Mouse (Mus musculus): ENCODE results near the gene Adam11. TPM values are rescaled to one million over a fixed set of nuclear protein-coding genes. Genes with fewer than 3 reads are reported as not detected.

Gene Adam11
- total RNA-seq, 2 experiments from 2014 or later, result 186 to 207 TPM

DNA sequence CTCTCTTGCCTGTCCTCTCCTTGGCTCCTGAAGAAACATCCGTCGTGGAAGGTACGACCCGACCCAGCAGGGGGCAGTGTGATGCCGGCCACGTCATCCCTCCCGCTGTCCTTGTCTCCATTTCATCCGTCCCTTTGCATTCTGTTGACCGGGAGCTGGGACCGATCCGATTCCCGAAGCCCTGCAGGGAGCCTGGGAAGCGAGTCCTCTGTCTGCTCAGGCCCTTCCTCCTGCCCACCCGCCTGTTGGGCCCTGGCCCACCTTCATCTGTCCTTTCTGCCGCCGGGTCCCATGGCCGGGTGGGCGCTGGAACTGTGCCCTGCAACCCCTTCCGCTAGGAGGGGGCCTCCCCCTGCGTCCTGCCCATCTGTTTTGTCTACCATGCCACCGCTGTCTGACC is 16.4 kb downstream of the Adam11 start:
- no peak for DNase-seq (ENCODE audit: low spot score in 2 of 2)

DNA sequence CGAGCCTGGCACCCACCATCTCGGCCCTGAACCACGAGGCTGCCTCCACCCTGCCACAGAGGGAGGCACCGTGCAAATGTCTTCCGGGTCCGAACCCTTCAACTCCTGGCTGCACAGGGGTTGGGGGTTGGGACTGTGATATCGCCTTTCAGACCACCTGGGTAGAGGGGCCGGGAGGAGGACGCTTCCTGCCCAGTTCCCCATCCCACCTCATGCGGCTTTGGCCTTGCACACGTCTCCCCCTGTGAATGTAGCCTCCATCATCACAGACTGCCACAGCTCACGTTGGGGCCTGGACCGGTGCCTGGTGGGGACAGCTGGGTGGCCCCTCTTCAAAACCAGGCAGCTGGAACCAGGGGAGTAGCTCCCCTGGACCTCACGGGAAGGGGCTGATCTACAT is 16.9 kb downstream of the Adam11 start:
- no peak for DNase-seq (ENCODE audit: low spot score in 2 of 2)

DNA sequence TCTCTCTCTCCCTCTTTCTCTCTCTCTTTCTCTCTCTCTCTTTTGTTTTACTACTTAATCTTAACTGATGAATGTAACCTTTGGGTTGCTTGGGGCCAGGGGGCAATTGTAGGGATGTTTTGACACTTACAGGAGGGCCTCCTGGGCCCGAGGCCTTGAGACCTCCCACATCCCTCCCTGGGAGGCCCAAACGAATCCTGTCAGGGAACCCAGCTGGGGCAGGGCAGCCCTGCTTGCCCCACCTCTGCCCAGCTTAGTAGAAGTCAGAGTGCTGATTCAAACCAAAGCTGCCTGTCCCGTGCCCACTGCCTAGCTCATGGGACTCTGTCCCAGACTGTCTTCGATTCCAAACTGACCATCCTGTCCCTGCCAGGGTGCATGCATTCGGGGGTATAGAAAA is 17.4 kb downstream of the Adam11 start:
- DNase-seq (ENCODE audit: low spot score in 2 of 2), result no peak

- DNase-seq (ENCODE audit: low spot score in 2 of 2), result no peak
Measured at GRCm38 (mm10) chr11:102779081-102779638, 17.9 kb downstream of the Adam11 start.

DNA sequence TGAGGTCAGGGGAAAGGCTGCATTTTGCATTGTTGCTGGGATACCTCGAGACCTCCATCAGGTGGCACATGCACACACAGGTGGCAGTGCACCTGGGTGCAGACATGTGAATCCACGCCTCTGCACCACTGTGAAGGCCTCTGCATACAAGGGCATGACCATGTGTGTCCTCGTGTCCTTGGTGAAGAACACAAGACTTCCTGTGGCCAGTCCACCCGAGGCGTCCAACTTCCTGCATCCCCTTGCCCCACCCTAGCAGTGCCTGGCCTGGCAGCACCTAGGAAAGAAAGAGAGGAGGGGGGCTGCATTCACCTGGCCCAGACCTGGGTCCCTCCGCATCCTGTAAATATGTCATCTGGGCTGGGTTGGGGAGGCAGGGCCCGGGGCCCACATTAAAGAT is 18.6 kb downstream of the Adam11 start:
- no peak for DNase-seq (ENCODE audit: low spot score in 2 of 2)

DNA sequence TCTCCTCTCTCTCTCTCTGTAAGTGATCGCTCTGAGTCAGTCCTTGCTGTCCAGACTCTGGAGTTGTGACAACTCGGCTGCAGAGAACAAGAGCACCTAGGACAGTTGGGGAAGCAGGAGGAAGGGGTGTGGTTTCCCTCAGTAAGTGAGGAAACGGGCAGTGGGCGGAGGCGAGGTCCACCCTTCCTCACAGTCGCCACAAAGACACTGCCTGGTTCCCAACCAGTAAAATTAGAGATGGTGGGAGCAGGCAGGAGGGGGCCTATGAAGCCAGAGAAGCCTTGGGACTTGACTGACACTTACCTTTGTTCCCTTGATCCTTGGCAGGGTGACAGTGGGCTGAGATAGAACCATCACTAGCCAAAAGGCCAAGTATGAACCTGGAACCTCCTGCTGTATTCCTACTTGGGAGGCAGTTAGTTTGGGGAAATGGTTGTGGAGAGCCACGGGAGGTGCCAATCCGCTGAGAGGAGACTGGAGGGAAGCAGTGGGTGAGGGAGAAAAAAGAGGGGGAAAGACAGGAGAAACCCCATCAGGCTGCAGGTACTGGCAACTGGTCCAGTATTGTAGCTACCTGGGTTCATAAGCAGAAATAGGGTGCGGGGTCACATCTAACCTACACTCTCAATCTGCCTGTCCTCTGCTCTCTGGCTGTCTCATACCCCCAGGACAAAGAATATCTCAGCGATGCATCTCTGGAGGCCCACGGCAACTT is 19.2 kb downstream of the Adam11 start:
- DNase-seq (ENCODE audit: low spot score in 2 of 2), result no peak

GRCm38 (mm10) chr11:102780986-102781351 is 19.7 kb downstream of the Adam11 start:
- DNase-seq (ENCODE audit: low spot score in 2 of 2), result no peak

DNA sequence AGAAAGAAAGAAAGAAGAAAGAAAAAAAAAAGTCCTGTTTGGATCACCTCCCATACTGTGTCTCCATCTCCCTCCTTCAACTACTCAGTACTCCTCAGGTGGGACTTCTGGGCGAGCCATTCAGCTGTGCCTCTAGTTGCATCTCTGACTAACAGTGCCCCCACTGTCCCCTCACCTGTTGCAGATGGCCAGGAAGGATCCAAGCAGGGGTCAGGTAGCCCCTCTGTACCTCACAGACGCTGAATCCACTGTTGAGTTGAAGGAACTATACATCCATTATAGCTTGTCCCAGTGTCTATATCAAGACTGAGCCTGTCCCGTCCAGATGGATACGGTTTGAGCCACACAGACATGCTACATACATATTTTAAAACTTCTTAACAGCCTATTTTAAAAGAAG is 20.3 kb downstream of the Adam11 start:
- DNase-seq (ENCODE audit: low spot score in 2 of 2), result no peak

DNA sequence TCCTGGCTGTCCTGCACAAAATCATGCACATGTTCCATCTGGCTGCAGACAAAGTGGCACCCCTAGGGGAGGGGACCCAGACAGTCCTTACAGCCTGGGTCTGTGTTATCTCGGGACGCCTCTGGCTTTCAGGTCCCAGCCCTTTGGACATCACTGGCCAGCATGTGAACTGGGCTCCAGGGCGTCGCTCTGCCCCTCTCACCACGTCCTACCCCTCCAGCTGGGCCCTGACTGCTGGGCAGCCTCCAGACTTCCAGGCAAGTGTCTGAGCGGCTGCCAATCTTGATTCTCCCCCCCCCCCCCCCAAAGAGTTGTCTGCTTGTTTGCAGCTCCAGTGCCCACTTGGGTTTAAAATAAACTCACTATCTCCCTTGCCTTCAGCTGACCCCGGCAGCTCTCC is 22.2 kb downstream of the Adam11 start:
- no peak for DNase-seq (ENCODE audit: low spot score in 2 of 2)

DNA sequence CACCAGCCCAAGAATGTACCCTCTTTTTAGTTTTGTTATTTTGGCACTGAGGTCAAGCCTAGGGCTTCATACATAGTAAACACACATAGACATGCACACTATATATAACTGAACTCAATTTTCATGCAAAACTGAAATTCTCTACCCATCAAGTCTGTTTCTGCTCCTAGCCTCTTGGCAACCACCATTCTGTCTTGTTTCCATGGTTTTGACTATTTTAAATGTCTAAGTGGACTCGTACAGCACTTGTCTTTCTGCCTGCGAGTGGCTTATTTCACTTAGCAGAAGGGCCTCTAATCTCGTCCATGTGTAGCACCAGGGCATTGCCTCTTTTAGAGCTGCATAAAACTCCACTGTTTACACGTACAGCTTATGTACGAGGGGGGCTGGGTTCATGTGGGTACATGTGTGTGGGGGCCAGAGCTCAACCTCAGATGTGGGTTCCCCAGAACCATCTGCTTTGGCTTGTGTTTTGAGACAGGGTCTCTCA is 26.5 kb downstream of the Adam11 start:
- no peak for DNase-seq (ENCODE audit: low spot score in 2 of 2)

- DNase-seq (ENCODE audit: low spot score in 2 of 2), result no peak
Measured at GRCm38 (mm10) chr11:102791682-102792445, 30.6 kb downstream of the Adam11 start.

GRCm38 (mm10) chr11:102794157-102794556 is 32.9 kb downstream of the Adam11 start:
- DNase-seq (ENCODE audit: low spot score in 2 of 2), result no peak

DNA sequence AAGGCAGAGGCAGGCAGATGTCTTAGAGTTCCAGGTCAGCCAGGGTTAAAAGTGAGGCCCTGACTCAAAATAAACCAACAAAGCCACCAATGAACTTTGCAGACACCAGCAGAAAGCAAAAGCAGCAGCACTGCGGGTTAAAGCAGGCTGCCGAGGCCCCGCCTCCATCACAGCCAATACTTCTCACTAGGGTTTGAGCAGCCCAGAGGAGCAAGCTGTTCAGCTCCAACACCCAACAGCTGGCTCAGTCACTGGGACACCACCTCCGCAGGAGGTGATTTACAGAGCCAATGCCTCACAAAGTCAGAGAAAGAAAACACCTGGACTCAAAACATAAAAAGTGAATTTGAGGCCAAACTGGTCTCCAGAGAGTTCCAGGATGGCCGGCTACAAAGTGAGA is 42.2 kb downstream of the Adam11 start:
- no peak for DNase-seq (ENCODE audit: low spot score in 2 of 2)

DNA sequence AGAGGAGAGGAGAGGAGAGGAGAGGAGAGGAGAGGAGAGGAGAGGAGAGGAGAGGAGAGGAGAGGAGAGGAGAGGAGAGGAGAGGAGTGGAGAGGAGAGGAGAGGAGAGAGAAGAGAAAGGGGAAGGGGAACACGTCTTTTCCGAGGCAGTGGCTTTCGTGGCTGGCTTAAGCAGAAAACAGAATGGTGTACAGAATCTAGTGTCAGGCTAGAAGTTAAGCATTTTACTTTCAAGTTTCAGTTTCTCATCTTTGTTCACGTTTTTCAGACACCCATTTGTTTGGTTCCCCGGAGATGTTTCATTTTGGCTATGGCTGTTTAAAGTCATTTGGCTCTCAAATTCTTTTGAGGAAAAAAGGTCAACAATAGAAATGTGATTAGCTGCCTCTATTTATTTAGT is 47.0 kb downstream of the Adam11 start:
- no peak for DNase-seq (ENCODE audit: low spot score in 2 of 2)

DNA sequence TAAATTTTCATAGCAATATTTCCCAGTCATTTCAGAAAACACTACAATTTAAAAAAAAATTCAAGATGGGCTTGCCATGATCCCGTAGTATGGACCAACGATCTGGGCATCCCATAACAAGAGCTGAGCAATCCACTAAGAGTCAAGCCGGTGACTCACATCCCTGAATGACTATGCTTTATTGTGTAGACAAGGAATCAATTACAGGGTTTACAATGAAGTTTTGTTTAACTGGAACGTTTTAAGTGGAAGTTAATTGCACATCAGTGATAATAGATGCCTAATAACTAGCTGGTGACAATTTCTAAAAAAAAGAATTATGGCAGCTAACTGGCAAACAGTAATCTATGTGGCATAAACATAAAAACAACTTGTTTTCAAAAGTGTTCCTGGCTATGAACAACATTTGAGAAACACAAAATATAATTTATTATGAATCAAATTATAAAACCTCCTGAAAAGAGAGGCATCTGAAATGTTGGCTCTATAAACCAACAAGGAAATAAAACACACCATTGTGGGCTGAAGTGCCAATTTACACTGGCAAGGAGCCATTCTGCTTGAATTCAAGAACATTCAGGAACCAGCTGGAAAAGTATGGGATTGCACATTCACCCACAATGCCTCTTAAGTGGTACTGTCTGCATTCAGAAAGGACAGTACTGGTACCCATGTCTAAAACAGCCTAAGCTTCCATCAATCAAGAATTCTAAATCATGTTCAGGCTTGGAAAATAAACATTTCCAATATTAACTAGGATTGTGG is 49.7 kb downstream of the Adam11 start:
- DNase-seq (ENCODE audit: low spot score in 2 of 2), result peak; percentile 16 to 59

- DNase-seq (ENCODE audit: low spot score in 2 of 2), result no peak
Measured at GRCm38 (mm10) chr11:102814881-102815280, 53.6 kb downstream of the Adam11 start.

DNA sequence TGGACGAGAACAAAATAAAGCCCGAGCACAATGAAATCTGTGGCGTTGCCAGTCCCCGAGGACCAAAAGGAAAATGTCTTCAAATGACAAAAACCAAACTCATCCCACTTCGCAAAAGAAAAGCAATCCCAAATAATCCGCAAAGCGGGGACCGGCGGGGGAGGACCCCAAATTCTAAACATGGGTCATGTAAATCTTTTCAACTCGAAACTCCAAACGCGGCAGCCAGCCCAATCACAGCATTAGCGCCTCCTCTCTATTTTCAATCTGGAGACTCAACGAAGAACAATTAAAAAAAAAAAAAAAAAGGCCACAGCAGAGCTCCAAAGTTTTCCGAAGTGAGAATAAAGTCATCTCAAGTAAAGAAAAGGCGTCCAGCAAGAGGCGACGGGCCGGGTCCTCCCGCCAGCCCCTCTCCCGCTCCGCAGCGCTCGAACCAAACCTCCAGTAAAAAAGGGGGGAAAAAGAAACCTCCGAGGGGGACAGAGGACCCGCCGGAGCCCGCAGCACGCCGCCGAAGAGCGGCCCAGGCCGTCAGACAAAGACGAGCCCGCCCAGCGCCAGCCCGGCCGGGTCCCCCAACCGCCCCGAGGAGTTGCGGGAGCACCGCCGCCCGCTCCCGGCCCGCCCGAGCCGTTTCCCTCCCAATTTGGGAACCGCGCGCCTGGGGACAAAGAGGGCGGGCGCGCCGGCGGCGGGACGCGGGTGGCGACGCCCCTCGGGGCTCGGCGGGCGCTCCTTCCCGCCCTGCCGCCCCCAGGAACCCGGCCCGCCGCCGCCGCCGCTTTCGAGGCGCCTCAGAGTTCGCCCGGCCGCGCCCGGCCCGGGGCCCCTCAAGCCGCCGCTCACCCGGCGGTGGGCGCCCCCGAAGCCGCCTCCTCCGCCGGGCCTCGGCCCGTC is 57.1 kb downstream of the Adam11 start:
- DNase-seq (ENCODE audit: low spot score in 2 of 2), result no peak

DNA sequence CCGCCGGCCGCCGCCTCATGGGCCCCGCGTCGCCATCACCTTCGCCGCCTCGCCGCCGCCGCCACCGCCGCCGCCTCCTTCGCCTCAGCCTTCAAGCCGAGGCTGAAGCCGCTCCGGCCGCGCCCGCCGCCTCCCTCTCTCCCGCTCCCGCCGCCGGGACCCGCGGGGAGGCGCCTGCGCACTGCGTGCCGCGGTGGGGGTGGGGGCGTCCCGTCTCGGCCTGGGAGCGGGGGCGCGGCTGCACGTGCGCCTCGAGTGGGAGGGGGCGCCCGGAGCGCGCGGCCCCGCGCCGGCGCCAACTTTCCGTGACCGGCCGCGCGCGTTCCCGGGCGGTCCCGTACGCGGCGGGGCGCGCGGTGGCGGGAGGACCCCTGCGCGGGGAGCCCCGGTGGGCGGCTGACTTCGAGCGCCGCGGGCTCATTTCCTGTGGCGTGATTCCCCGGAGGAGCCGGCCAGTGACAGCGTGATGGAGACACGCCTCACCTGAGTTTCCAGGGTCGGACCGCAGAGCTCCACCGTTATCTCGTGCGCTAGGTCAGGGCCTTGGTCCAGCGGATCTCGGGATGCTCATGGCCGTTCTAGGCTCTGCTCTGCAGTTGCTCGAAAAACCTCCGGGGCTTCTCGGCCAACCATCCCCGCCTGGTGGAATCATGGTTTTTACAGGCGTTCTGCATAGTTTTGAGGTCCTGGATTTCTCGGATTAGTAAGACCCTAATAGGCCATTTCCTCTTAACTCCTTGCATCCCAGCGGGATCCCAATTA is 58.0 kb downstream of the Adam11 start, which contains the start of gene Gjc1:
TSS of gene Gjc1 (minus strand) at position 680 of the 762 bp plus-strand sequence.
- peak; percentile 29 to 45 for DNase-seq (ENCODE audit: low spot score in 2 of 2)

- no peak for DNase-seq (ENCODE audit: low spot score in 2 of 2)
Measured at GRCm38 (mm10) chr11:102819783-102820385, 58.6 kb downstream of the Adam11 start.
